Mouse (Mus musculus) heart, embryonic 15.5 days (tissue): ENCODE measurements at regions not wholly inside any gene's neighbourhood (a gene's known extent, or its start where the extent isn't known, plus 50 kb on each side); places are given as distances from the start of the nearest gene placed in this dataset.

ENCODE experiments used
- ATAC-seq: fragments of 200-750 bp; cut with Nextera tagmentation; replicated peaks from 2 replicates; pipeline ENCODE4 v1.8.0; 2017; ENCODE audit warnings: low read depth, moderate TSS enrichment; ENCODE audit not compliant: insufficient number of reproducible peaks, insufficient read depth, low FRiP score
- H3K27ac ChIP-seq: fragments of 300-500 bp; sonication (generic); 2 replicates; pipeline ENCODE4 v1.5.1; 2015; ENCODE audit warnings: mild to moderate bottlenecking, inconsistent platforms
- H3K27me3 ChIP-seq: fragments of 300-500 bp; sonication (generic); 2 replicates; pipeline ENCODE4 v1.6.1; 2015; ENCODE audit warnings: inconsistent platforms
- H3K36me3 ChIP-seq: fragments of 300-500 bp; sonication (generic); 2 replicates; pipeline ENCODE4 v1.6.1; 2015; ENCODE audit warnings: mild to moderate bottlenecking, inconsistent platforms
- H3K4me1 ChIP-seq: fragments of 300-500 bp; sonication (generic); replicated peaks from 2 replicates; pipeline ENCODE4 v1.6.1; 2015; ENCODE audit warnings: inconsistent platforms
- H3K4me2 ChIP-seq: fragments of 300-500 bp; sonication (generic); 2 replicates; pipeline ENCODE4 v1.6.1; 2015; ENCODE audit warnings: inconsistent platforms, mild to moderate bottlenecking, moderate library complexity
- H3K4me3 ChIP-seq: fragments of 300-500 bp; sonication (generic); 2 replicates; pipeline ENCODE4 v1.5.1; 2015; ENCODE audit warnings: mild to moderate bottlenecking, inconsistent platforms
- H3K9ac ChIP-seq: fragments of 300-500 bp; sonication (generic); 2 replicates; pipeline ENCODE4 v1.6.1; 2015; ENCODE audit warnings: mild to moderate bottlenecking, inconsistent platforms
- H3K9me3 ChIP-seq: fragments of 300-500 bp; sonication (generic); replicated peaks from 2 replicates; pipeline ENCODE4 v1.6.1; 2016; ENCODE audit warnings: inconsistent platforms
- WGBS: fragments of 180-500 bp; shearing (Covaris S2); methylation state at CpG from one replicate; pipeline ENCODE4 v1.1.7; 2015; ENCODE audit warnings: mixed read lengths; 5-methylcytosine and 5-hydroxymethylcytosine counted together

DNA sequence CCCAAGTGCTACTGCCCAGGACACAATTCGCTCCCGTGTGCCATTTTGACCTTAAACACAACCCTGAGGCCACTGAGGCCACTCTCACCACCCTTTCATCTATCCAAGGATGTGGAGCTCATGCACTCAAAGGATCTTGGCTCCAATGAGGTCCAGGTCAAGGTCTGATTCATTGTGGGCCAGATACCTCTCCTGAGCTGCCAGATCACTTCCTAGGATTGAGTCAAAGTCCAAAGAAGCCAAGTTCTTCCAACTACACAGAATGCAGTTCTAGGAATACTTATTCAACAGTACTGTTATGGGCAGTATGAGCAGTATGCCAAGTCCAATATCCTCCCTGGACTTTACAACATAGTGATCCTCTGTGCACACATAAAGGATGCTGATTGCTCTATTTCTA lies 304.9 kb downstream of the Inhba start:
- Histone ChIP-seq H3K36me3 (no peaks in the 10 kb centered on the region), H3K27ac (no peak overlapping the region), H3K9ac (no peak overlapping the region), H3K4me3 (no peak overlapping the region), H3K27me3 (no peaks in the 10 kb centered on the region), H3K4me1 (peaks cover 3% of the 10 kb centered on the region; the same call in 1 of the 2 replicates), H3K9me3 (no peaks in the 10 kb centered on the region), H3K4me2 (no peak overlapping the region)
- 84% methylated on average over 2 of the region's 2 CpGs for WGBS
- no peak for ATAC-seq

DNA sequence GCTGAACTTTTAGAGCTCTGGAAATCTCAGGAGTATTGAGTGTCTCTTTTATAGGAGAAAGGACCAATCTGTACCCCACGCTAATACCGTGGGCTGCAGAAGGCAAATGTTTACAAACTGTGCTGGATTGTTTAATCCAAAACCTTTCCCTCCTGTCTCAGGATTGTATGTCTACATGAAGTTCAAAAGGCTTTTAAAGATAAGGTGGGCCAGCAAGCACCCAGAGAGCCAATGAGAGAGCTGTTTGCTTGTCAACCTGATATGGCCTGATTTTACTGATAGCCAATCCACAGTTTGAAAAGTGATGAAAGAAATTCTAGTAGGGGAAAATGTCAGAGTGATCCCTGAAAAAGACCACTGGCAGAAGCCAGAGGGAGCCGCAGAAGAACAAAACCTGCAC lies 305.8 kb downstream of the Inhba start:
- 29% methylated on average over 3 of the region's 3 CpGs for WGBS
- Histone ChIP-seq H3K4me1 (peaks cover 3% of the 10 kb centered on the region; the same call in 1 of the 2 replicates), H3K4me3 (no peak overlapping the region), H3K4me2 (no peak overlapping the region), H3K9ac (no peak overlapping the region), H3K27me3 (no peaks in the 10 kb centered on the region), H3K36me3 (no peaks in the 10 kb centered on the region), H3K27ac (no peak overlapping the region), H3K9me3 (no peaks in the 10 kb centered on the region)
- no peak for ATAC-seq

DNA sequence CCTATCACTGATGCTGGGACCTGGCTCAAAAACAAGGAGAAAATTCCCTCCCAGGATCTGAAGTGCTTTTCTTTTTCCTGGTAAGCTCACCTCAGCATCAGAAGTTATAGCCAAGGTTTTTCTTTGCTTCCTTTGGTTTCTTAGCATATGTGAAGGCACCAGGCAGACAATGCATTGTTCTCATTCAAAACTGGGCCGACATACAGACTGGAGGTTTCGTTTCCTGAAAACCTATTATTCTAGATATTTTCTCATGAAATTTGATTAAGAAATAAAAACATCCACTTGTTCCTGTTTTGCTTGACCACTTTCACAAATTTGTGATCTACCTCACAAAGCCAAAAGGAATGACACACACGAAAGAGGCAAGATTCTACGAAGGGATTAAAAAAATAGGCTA lies 308.7 kb downstream of the Inhba start:
- Histone ChIP-seq H3K27me3 (no peaks in the 10 kb centered on the region), H3K4me1 (peaks cover 3% of the 10 kb centered on the region; the same call in 1 of the 2 replicates), H3K36me3 (no peaks in the 10 kb centered on the region), H3K9me3 (no peaks in the 10 kb centered on the region), H3K27ac (no peak overlapping the region), H3K4me3 (no peak overlapping the region), H3K9ac (no peak overlapping the region), H3K4me2 (no peak overlapping the region)
- no peak for ATAC-seq
- WGBS, result 79% methylated on average over 4 of the region's 4 CpGs

DNA sequence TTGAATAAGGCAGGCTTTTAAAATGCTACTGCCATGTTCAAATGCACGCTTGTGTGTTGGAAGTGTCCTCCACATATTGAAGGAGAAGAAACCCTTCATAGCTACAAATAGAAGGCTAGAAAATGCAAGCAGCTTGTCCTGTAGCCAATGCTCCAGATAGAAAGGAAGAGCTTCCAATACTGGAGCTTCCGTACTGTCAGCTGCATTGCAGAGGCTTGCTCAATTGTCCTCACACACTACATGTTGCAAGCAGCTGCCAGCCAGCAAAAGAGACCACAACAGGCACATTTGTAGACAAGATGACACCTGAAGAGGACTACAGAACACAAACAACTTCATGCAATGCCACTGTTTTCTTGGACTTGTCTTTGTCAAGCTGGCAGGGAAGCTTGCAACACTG lies 314.0 kb downstream of the Inhba start:
- Histone ChIP-seq H3K36me3 (no peaks in the 10 kb centered on the region), H3K4me3 (no peak overlapping the region), H3K4me1 (no peaks in the 10 kb centered on the region), H3K27me3 (no peaks in the 10 kb centered on the region), H3K9ac (no peak overlapping the region), H3K9me3 (no peaks in the 10 kb centered on the region), H3K4me2 (no peak overlapping the region), H3K27ac (no peak overlapping the region)
- 91% methylated on average over 2 of the region's 2 CpGs for WGBS
- no peak for ATAC-seq

DNA sequence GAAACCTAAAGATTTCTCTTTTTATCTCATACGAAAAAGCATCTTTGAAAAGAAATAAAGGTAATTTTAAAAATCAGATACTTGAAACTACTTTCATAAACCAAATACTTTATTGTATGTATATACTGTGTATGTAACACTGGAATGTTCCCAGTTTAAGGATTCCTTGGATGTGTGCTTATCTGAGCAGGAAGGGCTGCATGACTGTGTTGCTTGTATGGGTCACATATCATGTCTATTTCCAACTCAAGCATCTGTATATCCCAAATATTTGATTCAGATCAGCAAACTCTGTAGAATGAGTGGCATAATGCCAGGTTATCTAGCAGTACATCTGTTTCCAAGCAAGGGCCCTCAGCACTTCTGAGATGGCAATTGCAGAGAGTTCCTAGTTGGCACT lies 330.1 kb downstream of the Inhba start:
- 83% methylated on average over 1 of the region's 1 CpGs for WGBS
- H3K9ac ChIP-seq, result no peak overlapping the region

DNA sequence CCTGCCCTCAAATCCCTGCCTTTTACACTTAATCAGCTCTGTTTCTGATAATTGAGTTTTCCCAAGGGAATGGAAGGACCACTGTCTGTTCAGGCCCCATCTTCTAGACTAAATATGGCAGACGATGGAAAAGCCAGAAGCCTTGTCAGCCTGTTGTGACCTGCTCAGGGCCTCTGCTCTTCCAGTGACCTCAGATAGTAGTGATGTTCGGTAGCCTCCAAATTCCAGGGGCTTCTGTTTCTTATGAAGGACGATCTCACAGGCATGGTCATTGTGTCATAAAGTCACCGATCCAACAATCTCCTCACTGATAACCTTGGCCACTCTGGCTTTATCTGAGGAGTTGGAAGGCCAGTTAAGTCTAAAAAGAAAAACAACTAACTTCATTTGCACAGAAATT lies 330.5 kb downstream of the Inhba start:
- 38% methylated on average over 4 of the region's 4 CpGs for WGBS
- Histone ChIP-seq H3K9me3 (no peaks in the 10 kb centered on the region), H3K27me3 (no peaks in the 10 kb centered on the region), H3K4me3 (no peak overlapping the region), H3K4me2 (no peak overlapping the region), H3K4me1 (no peaks in the 10 kb centered on the region), H3K27ac (no peak overlapping the region), H3K9ac (no peak overlapping the region), H3K36me3 (no peaks in the 10 kb centered on the region)
- ATAC-seq, result no peak

More for the DNA sequence above, 330.1 kb downstream of the Inhba start:
- no peaks in the 10 kb centered on the region for H3K36me3 ChIP-seq
- H3K9me3 ChIP-seq, result no peaks in the 10 kb centered on the region
- no peak for ATAC-seq
- H3K27me3 ChIP-seq, result no peaks in the 10 kb centered on the region
- H3K4me1 ChIP-seq, result no peaks in the 10 kb centered on the region
- H3K4me3 ChIP-seq, result no peak overlapping the region
- no peak overlapping the region for H3K27ac ChIP-seq
- no peak overlapping the region for H3K4me2 ChIP-seq

DNA sequence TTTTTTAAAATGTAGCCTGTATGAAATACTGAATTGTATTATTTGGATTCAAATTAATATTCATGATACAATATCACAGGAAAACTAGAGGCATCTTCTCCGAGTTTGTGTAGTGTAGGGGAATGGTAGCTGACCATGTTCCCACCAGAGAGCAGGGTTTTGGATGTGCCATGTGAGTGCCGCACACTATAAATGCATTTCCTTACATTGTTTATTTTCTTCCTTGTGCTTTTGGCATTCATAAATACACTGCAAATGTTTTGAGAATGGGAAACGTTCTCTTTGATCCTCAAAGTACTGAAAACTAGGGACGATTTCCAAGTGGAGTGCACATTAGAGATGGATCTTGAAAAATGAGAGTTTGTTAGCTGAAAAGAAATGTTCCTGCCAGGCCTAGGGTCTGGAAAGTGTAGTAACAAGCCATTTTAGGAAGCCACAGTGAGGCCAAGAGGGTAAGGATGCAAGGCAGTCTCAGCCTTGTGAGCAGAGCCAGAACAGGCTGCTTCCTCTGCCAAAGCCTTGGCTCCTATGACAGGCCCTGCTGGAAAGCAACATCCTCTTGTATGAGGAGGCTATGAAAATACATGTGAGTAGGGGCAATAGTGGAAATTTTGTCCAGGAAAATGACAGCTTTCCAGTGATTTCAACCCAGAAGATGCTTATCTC lies 331.8 kb downstream of the Inhba start:
- H3K4me2 ChIP-seq, result no peak overlapping the region
- no peak overlapping the region for H3K27ac ChIP-seq
- no peak for ATAC-seq
- 74% methylated on average over 4 of the region's 4 CpGs for WGBS
- no peaks in the 10 kb centered on the region for H3K27me3 ChIP-seq
- no peak overlapping the region for H3K4me3 ChIP-seq
- no peaks in the 10 kb centered on the region for H3K9me3 ChIP-seq
- H3K4me1 ChIP-seq, result no peaks in the 10 kb centered on the region
- no peaks in the 10 kb centered on the region for H3K36me3 ChIP-seq
- H3K9ac ChIP-seq, result no peak overlapping the region

DNA sequence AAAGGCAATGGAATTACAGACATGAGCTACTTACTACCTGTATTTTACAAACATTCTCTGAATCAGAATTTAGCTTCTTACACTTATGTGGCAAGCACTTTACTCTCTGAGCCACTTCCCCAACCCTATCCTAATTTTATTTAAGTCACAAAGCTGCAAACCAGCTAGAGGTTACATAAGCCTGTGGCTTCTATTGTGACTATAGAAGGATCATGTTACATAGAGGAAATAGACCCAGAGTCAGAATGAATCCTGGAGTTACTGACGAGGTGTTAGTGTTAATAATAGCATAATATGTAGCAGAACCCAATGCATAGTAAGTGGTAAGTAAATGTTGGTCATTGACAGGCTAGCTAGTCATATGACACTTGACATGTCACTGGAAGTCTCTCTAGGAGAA lies 337.7 kb downstream of the Inhba start:
- no peak overlapping the region for H3K27ac ChIP-seq
- H3K9ac ChIP-seq, result no peak overlapping the region
- H3K4me1 ChIP-seq, result no peaks in the 10 kb centered on the region
- H3K9me3 ChIP-seq, result no peaks in the 10 kb centered on the region
- H3K36me3 ChIP-seq, result no peaks in the 10 kb centered on the region
- H3K4me2 ChIP-seq, result no peak overlapping the region
- no peaks in the 10 kb centered on the region for H3K27me3 ChIP-seq
- ATAC-seq, result no peak
- WGBS, result 15% methylated on average over 1 of the region's 1 CpGs
- H3K4me3 ChIP-seq, result no peak overlapping the region

DNA sequence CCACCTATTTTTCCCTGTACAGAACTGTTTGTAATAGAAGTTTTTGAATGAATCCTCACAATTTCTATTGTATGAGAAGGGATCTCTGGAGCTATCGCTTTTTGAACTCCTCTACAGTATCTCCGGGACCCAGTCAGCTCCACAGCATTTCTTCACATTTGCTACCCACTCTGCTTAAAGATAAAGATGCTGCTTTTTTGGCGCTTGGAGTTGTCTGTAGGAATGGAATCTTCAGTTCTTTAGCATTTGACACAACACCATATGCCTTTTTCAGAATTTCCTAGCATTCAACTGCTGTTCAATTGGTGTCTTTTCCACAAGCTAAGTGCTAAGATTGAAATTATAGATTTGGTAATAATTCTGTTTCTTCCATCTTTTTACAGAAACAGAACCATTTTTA lies 338.4 kb downstream of the Inhba start:
- Histone ChIP-seq H3K4me2 (no peak overlapping the region), H3K27ac (no peak overlapping the region), H3K9ac (no peak overlapping the region), H3K36me3 (no peaks in the 10 kb centered on the region), H3K27me3 (no peaks in the 10 kb centered on the region), H3K9me3 (no peaks in the 10 kb centered on the region), H3K4me1 (no peaks in the 10 kb centered on the region), H3K4me3 (no peak overlapping the region)
- no peak for ATAC-seq
- WGBS, result 82% methylated on average over 3 of the region's 3 CpGs

DNA sequence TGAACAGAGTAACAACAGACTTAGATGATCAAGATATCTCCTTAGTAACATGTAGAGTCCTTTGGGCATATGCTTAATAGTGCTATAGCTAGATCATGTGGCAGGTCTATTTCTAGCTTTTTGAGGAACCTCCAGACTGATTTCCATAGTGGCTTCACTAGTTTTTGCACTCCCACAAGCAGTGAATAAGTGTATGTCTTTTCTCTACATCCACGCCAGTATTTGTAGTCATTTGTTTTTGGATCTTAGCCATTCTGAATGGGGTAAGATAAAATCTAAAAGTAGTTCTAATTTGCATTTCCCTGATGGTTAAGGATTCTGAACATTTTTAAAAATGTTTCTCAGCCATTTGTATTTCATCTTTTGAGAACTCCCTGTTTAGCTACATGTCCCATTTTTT lies 343.7 kb downstream of the Inhba start:
- WGBS, result 81% methylated on average over 1 of the region's 1 CpGs

DNA sequence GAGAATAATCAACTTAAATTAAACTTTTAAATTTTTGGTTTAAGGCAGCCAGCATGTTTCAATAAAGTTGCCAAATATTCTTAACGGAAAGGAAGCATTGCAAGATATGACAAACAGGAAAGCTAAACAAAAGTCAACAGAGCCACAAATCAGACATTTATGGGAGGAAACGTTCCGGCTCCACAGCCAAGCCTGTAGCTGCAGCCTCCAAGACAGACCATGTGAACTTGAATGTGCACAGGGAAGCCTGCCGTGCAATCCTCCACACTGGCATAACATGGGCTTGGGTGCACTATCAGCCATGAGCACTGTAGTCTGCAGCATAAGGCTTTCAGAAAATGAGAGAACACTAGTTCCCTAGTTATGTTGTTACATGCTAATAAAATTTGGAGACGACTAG lies 367.8 kb downstream of the Inhba start:
- H3K4me1 ChIP-seq, result 0 out of 2 replicates have a peak, but pooled peaks cover 2% of the 10 kb centered on the region
- no peak overlapping the region for H3K9ac ChIP-seq
- no peak for ATAC-seq
- H3K4me2 ChIP-seq, result no peak overlapping the region
- no peak overlapping the region for H3K27ac ChIP-seq
- no peaks in the 10 kb centered on the region for H3K9me3 ChIP-seq
- WGBS, result 61% methylated on average over 5 of the region's 5 CpGs
- H3K4me3 ChIP-seq, result no peak overlapping the region
- H3K27me3 ChIP-seq, result no peaks in the 10 kb centered on the region
- H3K36me3 ChIP-seq, result no peaks in the 10 kb centered on the region

More for the DNA sequence above, 343.7 kb downstream of the Inhba start:
- no peaks in the 10 kb centered on the region for H3K9me3 ChIP-seq
- H3K4me1 ChIP-seq, result no peaks in the 10 kb centered on the region
- no peak overlapping the region for H3K9ac ChIP-seq
- ATAC-seq, result no peak
- no peak overlapping the region for H3K4me3 ChIP-seq
- no peak overlapping the region for H3K4me2 ChIP-seq
- H3K27me3 ChIP-seq, result no peaks in the 10 kb centered on the region
- H3K27ac ChIP-seq, result no peak overlapping the region
- H3K36me3 ChIP-seq, result no peaks in the 10 kb centered on the region

DNA sequence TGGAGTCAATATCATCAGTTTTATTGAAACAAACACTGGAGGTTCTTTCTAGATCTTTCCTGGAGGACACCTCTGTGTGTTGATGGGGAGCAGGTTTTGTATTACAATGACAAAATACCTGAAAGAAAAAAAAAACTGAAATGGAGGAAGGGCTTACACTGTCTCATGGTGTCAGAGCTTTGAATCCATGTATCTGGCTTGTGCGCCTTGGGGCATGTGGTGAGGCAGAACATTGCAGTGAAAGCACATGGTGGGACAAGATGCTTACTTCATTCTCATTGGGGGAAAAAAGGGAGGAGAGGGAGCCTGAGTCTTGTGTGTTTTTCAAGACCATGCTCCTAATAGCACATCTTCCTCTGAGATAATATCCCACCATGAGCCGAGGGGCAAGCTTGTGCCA lies 368.3 kb downstream of the Inhba start:
- H3K9ac ChIP-seq, result no peak overlapping the region
- no peak overlapping the region for H3K4me2 ChIP-seq
- H3K27me3 ChIP-seq, result no peaks in the 10 kb centered on the region
- H3K36me3 ChIP-seq, result no peaks in the 10 kb centered on the region
- no peak for ATAC-seq
- H3K9me3 ChIP-seq, result no peaks in the 10 kb centered on the region
- 90% methylated on average over 2 of the region's 2 CpGs for WGBS
- H3K4me1 ChIP-seq, result 0 out of 2 replicates have a peak, but pooled peaks cover 2% of the 10 kb centered on the region
- H3K27ac ChIP-seq, result no peak overlapping the region
- H3K4me3 ChIP-seq, result no peak overlapping the region
